ENCODE assay signal across 17 mouse cellular contexts in the genomic region with DNA sequence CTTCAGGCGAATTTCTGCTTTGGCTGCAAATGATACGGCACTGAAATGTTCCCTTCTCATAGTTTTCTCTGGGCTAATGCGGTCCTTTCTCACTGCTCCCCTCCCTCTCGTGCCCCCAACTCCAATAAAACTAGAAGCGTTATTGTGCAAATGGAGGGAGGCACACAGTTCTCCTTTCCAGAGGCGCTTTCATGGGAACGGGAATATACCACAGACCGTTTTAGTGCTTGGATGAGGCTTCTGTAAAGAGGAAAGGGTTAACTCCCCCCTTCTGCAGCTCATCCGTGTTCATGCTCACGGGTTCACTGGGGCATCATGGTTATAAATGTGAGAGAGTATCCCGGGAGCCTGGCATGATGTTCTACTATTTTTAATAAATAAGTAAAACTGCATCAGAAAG.
DNase-seq lines count a peak whose midpoint lies in the region; ATAC-seq lines count a peak whose summit lies in the region.
"Had no signal": no experiment of that assay in that cellular context is flagged by ENCODE, and none has a peak within 500 bp of the region (broad histone marks: within the 10 kb centered on the region; RNA-seq: fewer than 3 reads in every experiment).

No protein-coding gene starts in this region.

- H3K4me1 ChIP-seq in heart, embryonic 10.5 days = no peaks in the 10 kb centered on the region; the same call in 1 of the 2 replicates
- H3K4me1 ChIP-seq in hindbrain, embryonic 12.5 days = peaks cover 28% of the 10 kb centered on the region
- H3K4me1 ChIP-seq in midbrain, embryonic 10.5 days = peaks cover 64% of the 10 kb centered on the region
- peaks cover 43% of the 10 kb centered on the region for H3K4me1 ChIP-seq in neural tube, embryonic 13.5 days (replicated peaks)
- H3K4me1 ChIP-seq: intestine, embryonic 15.5 days had no signal

- DNase-seq in heart, adult 11 months = peak; percentile 24
- no peak for DNase-seq in heart, embryonic 10.5 days (ENCODE audit: low spot score)
- DNase-seq in midbrain, embryonic 10.5 days (ENCODE audit: low spot score) = no peak
- DNase-seq in kidney, postnatal 36 days = no peak
- no peak for DNase-seq in thymus, postnatal 10 days (ENCODE audit: low spot score in 2 of 2)
- DNase-seq in spleen, postnatal 14 days (ENCODE audit: low spot score in 2 of 2) = no peak
- DNase-seq: adrenal gland, postnatal 10 days; cerebellum, adult 9-11 months; heart, adult 18-20 months; kidney, postnatal 10 days; lung, embryonic 14.5 days had no signal

- no peaks in the 10 kb centered on the region for H3K27me3 ChIP-seq in heart, embryonic 10.5 days (ENCODE audit: insufficient read depth, poor library complexity, severe bottlenecking)
- H3K27me3 ChIP-seq in hindbrain, embryonic 12.5 days = no peaks in the 10 kb centered on the region
- H3K27me3 ChIP-seq in midbrain, embryonic 10.5 days (ENCODE audit: low read depth, poor library complexity, severe bottlenecking) = peaks cover 17% of the 10 kb centered on the region
- no peaks in the 10 kb centered on the region for H3K27me3 ChIP-seq in neural tube, embryonic 13.5 days
- H3K27me3 ChIP-seq: CH12.LX; intestine, embryonic 15.5 days had no signal

- H3K4me3 ChIP-seq in heart, embryonic 10.5 days = no peak overlapping the region
- no peak overlapping the region for H3K4me3 ChIP-seq in hindbrain, embryonic 12.5 days
- no peak overlapping the region; the same call in 1 of the 2 replicates for H3K4me3 ChIP-seq in midbrain, embryonic 10.5 days
- 0 out of 2 replicates have a peak overlapping the region, but pooled peaks have one; percentile 9 for H3K4me3 ChIP-seq in neural tube, embryonic 13.5 days
- H3K4me3 ChIP-seq: erythroblast, embryonic 14.5 days; intestine, embryonic 15.5 days had no signal

- 77% methylated on average over 11 of the region's 11 CpGs for WGBS in heart, embryonic 10.5 days
- WGBS in hindbrain, embryonic 12.5 days = 32% methylated on average over 11 of the region's 11 CpGs
- 55% methylated on average over 11 of the region's 11 CpGs for WGBS in midbrain, embryonic 10.5 days
- 7% methylated on average over 11 of the region's 11 CpGs for WGBS in neural tube, embryonic 13.5 days

- H3K4me2 ChIP-seq in hindbrain, embryonic 12.5 days (replicated peaks) = peak overlapping the region; percentile 30
- peak overlapping the region; percentile 44 for H3K4me2 ChIP-seq in neural tube, embryonic 13.5 days
- H3K4me2 ChIP-seq: intestine, embryonic 15.5 days; lung, embryonic 14.5 days had no signal

- ATAC-seq in hindbrain, embryonic 12.5 days (ENCODE audit: low FRiP score) = 0 out of 2 replicates have a peak, but pooled peaks have one; percentile 27
- ATAC-seq in neural tube, embryonic 13.5 days (ENCODE audit: low read depth) = peak; percentile 76
- ATAC-seq: intestine, embryonic 15.5 days had no signal

- H3K9me3 ChIP-seq in heart, embryonic 10.5 days = no peaks in the 10 kb centered on the region
- H3K9me3 ChIP-seq in hindbrain, embryonic 12.5 days (replicated peaks) = no peaks in the 10 kb centered on the region
- no peaks in the 10 kb centered on the region for H3K9me3 ChIP-seq in midbrain, embryonic 10.5 days (replicated peaks)
- no peaks in the 10 kb centered on the region for H3K9me3 ChIP-seq in neural tube, embryonic 13.5 days
- H3K9me3 ChIP-seq: intestine, embryonic 15.5 days had no signal

- no peaks in the 10 kb centered on the region for H3K36me3 ChIP-seq in heart, embryonic 10.5 days
- no peaks in the 10 kb centered on the region for H3K36me3 ChIP-seq in hindbrain, embryonic 12.5 days
- no peaks in the 10 kb centered on the region for H3K36me3 ChIP-seq in midbrain, embryonic 10.5 days
- no peaks in the 10 kb centered on the region for H3K36me3 ChIP-seq in neural tube, embryonic 13.5 days
- H3K36me3 ChIP-seq: intestine, embryonic 15.5 days had no signal

- no peak overlapping the region for H3K9ac ChIP-seq in hindbrain, embryonic 12.5 days
- H3K9ac ChIP-seq in neural tube, embryonic 13.5 days = peak overlapping the region; percentile 22
- H3K9ac ChIP-seq: intestine, embryonic 15.5 days; lung, embryonic 14.5 days had no signal

- H3K27ac ChIP-seq in heart, embryonic 10.5 days = no peak overlapping the region
- peak overlapping the region; percentile 30; the same call in 1 of the 2 replicates for H3K27ac ChIP-seq in hindbrain, embryonic 12.5 days
- peak overlapping the region; percentile 83 for H3K27ac ChIP-seq in midbrain, embryonic 10.5 days (replicated peaks)
- peak overlapping the region; percentile 67 for H3K27ac ChIP-seq in neural tube, embryonic 13.5 days (replicated peaks)
- H3K27ac ChIP-seq: intestine, embryonic 15.5 days; macrophage had no signal
